Mouse (Mus musculus) cerebellum, adult 11 months (tissue): ENCODE results near the gene Kcnj14.
A peak's percentile ranks its signal among the peaks of the same experiment; 100 is the strongest.

Source experiments
- DNase-seq: peaks from one replicate; pipeline ENCODE4 v3.0.0; 2022

The Kcnj14 gene

DNA sequence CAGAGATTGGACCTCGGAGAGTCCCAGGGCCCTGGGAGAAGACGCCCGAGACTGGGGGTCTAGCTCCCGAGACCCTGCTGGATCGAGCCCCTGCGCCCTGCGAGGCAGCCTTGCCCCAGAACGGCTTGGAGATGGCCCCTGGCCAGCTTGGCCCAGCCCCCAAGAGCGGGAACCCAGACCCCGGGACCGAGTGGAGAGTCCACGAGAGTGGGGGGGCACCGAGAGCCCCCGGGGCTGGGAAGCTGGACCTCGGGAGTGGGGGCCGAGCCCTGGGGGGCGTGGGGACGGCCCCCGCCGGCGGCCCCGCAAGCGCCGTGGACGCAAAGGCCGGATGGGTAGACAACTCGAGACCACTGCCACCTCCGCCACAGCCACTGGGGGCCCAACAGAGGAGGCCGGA lies 29.6 kb downstream of the Kcnj14 start:
- DNase-seq: no peak

DNA sequence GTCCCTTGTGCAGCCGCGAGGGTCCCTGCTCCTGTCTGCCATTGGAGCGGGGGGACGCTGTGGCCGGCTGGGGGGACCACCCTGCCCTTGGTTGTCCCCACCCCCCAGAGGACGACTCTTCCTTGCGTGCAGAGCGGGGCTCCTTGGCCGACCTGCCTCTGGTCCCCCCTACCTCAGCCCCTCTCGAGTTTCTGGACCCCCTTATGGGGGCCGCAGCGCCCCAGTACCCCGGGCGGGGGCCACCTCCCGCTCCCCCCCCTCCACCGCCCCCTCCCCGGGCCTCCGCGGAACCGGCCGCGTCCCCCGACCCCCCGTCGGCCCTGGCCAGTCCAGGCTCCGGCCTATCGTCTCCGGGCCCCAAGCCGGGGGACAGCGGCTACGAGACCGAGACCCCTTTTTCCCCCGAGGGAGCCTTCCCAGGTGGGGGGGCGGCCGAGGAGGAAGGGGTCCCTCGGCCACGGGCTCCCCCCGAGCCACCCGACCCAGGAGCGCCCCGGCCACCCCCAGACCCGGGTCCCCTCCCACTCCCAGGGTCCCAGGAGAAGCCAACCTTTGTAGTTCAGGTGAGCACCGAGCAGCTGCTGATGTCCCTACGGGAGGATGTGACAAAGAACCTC lies 30.5 kb downstream of the Kcnj14 start:
- no peak for DNase-seq

DNA sequence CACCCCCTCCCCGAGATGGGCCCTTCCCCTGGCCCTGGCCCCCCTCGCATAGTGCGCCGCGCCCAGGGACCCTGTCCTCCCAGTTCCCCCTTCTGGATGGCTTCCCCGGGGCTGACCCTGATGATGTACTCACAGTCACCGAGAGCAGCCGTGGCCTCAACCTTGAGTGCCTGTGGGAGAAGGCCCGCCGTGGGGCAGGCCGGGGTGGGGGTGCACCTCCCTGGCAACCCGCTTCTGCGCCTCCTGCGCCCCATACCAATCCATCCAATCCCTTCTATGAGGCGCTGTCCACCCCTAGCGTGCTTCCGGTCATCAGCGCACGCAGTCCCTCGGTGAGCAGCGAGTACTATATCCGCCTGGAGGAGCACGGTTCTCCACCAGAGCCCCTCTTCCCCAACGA lies 31.3 kb downstream of the Kcnj14 start:
- DNase-seq: no peak

DNA sequence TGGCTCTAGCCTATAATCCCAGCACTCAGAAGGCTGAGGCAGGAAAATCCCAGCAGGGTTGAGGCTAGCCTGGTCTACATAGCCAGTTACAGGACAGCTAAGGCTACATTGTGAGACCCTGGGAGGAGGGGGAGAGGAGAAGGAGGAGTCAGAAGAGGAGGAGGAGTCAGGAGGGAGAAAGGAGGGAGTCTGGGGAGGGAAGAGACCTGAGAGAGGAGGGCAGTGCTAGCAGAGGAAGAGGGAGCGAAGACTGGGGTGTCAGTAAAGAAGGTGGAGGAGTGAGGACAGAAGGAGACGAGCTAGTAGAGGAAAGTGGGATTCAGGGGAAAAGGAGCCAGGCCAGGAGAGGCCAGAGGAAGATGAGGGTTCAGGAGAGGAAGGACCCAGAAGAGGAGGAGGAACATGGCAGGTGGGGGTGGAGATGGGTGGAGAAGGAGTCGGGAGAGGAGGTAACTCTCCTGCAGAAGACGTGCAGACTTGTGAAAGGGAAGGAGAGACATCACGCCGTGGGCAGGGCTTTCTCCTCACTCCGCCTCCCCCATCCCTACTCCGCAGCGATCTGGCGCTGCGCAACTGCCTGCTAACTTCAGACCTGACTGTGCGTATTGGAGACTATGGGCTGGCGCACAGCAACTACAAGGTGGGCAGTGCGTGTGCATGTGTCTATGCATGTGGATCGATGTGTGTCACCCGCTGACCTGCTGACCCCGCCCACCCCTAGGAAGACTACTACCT lies 32.7 kb downstream of the Kcnj14 start:
- no peak for DNase-seq

DNA sequence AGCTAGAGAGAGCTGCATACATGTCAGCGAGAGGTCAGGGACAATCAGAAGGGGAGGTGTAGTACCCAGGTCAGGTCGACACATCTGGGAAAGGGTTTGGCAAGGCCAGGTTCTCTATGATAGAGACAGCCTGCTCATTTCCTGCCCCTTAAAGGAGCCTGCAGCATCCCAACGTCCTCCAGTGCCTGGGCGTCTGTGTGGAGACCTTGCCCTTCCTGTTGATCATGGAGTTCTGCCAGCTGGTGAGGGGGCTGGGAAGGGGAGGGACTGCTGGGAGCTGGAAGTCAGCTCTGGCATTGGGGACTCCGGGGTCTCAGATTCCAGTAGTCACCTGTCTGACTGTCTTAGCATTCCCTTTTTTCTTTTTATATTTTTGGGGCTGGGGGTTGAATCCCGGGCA lies 33.9 kb downstream of the Kcnj14 start:
- DNase-seq: no peak

DNA sequence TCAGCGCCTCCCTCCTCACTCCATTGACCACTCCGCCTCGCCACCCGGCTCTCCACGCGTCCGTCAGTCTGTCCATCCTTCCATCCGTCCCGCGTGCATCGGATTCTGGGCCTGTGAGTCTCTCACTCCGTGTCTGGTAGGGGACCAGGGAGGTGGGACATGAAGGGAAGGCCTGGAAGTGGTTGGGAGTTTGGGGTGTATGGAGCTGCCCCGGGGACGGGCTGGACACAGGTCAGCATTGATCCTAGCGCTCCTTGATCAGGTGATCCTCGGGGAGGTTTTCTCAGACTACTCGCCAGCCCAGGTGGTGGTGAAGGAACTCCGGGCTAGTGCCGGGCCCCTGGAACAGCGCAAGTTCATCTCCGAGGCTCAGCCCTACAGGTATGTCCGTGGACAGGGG lies 36.9 kb downstream of the Kcnj14 start:
- no peak for DNase-seq

DNA sequence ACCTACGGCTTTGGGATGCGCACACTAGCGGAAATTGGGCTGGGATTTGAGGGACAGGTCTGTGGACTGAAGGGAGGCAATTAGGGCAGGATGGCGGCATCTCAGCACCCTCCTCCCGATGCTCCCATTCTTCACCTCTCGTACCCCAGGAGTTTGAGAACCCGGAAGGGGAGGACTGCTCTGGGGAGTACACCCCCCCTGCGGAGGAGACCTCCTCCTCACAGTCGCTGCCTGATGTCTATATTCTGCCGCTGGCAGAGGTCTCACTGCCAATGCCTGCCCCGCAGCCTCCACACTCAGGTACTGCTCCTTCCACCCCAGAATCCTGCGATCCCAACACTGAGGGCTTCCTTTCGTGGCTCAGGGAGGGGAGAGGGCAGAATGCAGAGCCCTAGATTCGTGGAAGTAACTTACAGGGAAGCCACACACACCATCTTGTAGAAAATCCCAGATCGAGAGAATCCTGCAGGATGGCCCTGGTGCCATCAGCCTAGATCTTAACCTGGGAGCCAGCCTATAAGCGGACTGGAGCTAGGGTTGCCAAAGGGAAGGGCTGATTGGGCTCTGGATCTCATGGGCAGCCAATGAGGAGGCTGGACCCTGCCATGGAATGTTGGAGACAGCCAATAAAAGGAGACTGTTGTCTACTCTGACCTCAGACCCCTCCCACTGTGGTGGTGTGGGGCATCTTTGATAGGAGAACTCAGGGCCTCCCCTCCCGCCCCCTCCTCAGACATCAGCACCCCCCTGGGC lies 37.7 kb downstream of the Kcnj14 start:
- peak; percentile 67 for DNase-seq

DNA sequence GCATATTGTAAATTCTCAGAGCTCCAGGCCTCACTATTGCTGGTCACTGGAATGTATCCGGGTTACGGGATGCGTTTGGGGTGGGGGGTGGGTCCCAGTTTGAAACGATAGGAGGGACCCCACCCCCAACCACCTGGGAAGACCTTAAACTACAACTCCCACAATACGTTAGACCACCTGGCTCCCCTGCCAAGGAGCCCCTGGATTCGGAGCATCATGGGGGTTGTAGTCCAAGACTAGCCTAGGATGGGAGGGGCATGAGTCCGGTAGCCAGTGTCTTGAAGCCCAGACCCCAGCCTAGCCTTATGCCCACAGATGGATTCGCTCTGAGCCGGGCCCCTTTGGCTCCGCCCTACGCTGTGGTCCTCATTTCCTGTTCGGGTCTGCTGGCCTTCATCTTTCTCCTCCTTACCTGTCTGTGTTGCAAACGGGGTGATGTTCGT lies 38.4 kb downstream of the Kcnj14 start:
- DNase-seq: peak; percentile 74

DNA sequence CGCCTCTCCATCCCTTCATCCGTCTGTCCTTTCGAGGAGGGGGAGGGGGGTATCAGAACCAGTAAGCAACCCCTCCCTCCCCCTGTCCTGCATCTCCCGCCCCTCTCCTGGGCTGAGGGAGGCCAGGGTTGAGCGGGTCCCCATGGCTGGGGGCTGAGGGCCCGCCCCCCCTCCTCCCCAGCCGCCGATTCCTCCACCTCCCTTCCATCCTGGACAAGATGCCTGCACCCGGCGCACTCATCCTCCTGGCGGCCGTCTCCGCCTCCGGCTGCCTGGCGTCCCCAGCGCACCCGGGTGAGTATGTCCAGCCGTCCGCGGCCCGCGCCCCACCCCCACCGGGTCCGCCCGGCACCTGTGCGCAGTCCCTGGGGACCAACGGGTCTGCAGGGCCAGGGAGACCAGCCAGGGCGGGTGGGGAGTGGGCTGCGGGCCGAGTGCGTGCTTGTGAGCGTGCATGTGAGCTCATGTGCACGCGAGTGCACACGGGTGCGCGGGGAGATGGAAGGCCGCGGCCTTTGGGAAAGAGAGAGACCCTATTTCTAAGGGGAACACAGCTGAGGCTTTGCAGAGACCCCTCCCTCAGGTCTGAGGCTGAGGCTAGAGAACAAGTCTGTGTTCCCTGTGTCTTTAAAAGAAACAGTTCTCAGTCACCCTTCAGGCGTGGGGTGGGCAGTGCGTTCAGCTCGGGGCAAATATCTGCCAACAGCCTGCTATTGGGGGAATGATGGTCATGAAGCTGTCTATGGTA lies 39.0 kb downstream of the Kcnj14 start:
- peak; percentile 75 for DNase-seq

DNA sequence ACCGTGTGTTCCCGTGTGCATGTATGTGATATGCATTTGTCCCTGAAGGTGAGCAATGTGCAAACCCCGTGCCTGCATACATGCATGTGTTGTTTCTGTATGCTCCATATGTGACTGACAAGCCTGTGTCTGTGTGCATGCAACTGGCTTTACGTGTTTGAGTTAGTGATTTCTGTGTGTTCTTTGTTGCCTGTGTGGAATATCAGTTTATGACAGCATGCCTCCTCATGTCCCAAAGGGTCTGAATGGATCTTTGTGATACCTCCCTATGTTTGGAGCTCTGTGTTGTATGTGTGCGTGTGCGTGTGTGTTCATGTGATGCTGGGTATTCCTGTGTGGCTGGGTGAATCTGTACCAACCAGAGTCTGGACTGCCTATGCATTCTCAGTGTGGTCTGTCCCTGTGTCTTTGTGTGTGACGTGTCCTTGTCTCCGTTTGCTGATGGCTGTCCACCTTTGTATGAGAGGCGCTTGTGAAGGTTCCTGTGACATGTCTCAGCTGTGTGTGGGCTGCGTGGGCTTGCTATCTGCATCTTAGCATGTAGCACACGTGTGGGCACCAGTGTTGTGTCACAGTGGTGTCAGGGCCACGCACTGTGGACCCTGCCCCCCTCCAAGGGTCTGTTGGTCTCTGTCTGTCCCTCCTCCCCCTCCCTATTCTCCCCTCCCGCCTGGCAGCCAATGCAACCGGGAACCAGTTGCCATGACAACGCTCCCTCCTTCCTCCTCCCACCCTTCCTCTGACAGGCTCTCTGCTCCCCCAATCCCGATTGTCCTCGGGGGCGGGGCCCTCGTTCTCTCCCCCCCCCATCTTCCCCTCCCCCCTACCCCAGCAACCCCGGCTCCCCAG lies 39.8 kb downstream of the Kcnj14 start, which contains the start of gene Sult2b1:
Gene Sult2b1 (minus strand): TSS at position 146 of the 849 bp plus-strand sequence.
- peak; percentile 90 for DNase-seq

DNA sequence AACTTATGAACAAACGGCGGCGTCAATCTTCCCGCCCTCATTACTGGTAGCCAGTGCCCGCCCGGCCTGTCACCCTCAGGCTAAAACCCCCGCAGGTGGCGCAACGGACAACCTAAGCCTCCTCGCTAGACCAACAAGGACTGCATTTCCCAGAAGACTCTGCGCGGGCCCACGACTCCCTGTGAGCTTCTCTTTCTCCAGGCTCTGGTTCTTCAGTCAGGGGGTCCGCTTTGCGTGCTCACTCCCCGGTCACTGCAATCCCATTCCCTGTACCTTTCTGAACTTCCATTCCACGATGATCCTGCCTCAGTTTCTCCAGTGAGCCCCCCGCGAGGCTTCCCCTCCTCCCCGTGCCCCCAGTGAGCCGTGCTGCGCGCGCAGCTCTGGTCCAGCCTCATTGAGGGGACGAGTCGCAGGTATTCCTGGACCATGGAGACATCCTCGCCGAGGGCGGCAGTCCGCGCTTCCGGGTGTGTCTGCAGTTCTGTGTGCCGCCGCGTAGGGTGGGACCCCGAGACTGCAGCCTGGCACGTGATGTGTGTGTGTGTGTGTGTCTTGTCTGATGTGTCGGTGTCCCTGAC lies 41.0 kb downstream of the Kcnj14 start, which contains the start of gene Lmtk3:
Gene Lmtk3 (plus strand): TSS at position 228 of the 581 bp plus-strand sequence.
- peak; percentile 81 for DNase-seq

DNA sequence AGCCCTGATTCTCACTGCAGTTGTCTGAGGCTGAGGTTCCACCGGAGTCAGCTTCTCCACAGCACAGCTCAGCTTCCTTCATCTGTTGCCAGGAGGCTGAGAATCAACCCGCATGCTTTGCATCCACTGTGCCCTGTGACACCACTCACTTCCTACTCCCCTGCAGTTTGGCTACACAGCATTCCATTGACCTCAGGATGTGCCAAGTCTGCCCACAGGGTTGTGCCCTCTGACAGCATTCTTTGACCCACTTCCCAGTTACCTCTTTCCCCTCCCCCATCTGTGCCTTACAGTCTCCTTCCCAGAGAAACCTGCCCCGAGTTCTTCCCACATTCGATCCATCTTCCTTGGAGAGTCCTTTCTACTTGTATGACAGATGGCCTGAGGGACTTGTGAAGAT lies 42.3 kb downstream of the Kcnj14 start:
- no peak for DNase-seq

DNA sequence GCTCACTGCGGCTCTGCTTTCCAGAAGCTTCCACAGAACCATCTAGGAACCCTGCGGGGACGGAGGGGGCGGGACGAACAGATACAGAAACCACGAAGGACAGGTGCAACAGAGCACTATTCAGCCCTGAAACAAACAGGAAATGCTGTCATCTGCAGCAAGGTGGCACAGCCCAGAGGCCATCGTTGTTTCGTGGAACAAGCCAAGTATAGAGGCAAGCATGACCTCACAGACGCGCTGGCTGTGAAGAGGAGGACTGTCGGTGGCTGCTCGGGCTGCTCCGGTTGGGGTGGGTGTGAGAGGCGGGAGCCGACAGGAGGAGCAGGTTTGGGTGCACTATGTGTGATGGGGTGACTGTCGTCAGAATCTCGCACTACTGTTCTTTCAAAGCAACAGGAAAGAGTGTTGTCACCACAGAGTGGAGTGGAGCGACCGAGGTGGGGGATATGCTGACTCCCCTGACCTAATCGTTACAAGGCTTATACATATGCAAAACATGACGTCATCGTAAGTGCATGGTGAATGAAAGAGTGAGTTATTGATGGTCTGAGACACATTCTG lies 45.4 kb downstream of the Kcnj14 start:
- DNase-seq: no peak

DNA sequence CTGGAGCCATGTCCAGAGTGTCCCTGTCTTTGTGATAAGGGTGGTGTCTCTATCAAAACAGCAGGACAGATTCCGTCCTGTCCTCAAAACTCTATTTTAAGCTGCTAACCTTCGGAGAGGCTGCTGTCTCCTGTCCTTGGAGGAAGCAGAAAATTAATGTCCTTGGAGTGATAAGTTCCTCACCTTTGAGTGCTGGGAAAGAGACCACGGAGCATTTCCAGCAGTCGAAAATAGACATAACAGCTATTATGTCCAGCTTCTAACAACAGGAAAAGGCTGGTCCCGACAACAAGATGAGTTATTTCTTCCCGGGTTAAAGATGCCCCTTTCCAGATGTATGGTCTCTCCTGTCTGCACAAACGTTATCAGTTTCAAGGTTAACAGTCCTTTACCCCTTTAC lies 49.3 kb downstream of the Kcnj14 start:
- DNase-seq: no peak

DNA sequence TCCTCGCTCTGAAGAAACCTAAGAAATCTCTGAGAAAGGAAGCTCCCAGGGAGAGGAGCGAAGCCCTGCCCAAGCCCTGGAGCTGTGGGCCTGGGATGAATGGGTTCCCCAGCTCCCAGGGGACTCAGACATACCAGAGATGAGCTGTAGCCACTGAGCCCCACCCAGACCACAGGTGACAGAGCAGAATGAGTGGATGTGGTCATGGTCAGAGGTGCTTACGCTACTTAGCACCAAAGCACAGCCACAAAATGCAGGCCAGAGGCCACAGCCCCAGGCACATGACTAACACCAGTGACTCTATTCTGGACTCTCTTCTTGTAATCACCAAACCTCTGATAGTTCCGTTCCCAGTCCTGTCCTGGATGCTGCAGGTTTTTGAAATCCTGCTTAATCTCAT lies 53.5 kb downstream of the Kcnj14 start:
- DNase-seq: no peak

DNA sequence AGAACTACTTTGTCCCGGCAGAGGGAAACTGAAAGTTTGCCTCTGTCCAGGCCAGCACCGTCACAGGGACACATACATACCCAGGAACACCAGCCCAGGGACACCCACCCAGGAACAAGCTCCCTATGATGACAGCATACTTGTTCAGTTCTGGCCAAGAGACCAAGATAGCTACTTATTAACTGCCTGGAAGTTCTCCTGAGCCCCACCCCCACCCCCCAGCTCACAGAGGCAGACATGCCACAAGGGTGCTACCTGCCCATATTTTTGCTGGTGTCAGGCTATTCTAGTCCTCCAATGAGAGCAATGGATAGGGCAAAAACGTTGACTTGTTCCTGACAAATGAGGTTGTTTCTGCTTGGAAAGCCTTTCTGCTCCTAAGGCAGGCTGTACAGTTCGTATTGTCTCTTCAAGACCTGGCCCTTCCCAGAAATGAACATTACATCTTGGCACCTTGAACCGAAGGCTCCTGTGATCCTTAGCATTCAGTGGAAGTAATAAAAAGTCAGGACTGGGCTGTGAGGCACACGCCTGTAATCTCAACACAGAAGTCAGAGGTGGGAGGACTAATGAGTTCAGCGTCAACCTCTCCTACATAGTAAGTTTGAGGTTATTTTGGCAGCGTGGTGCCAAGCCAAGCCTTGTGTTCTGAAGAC lies 54.0 kb downstream of the Kcnj14 start:
- DNase-seq: no peak

DNA sequence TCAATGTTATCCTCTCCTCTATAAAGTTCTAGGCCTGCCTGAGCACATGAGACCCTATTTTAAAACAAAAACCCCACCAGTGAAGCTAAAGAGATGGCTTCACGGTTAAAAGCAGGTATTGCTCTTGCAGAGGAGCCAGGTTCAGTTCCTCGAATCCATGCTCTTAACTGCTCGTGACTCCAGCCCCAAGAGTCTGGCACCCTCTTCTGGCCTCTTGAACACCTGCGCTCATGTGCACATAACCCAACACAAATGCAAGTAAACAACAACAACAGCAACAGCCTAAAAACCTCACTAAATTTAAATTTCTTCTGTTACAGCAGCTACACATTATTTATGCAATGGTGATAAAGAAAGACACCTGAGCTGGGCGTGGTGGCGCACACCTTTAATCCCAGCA lies 57.1 kb downstream of the Kcnj14 start:
- no peak for DNase-seq

DNA sequence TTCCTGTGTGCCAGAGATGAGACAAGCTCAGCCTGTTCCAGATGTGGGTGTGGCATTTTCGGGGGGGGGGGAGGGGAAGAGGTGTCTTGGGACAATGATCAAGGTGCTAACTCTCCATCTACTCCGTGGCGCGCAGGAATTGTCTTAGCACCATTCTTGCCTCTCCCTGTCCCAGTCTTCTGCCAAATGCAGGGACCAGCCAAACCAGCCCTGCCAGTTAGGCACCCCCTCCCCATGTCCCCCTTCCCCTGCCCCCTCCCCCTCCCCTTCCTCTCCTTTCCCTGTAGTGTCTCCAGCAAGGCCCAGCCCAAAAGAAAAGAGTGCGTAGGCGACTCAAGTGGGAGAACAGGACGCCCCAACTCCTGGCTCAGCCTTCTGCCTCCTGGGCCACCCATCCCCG lies 57.8 kb downstream of the Kcnj14 start:
- no peak for DNase-seq
